Mouse (Mus musculus) gastrocnemius, postnatal 4 days (tissue): ENCODE data around the gene Fancd2. TPM values are rescaled to one million over a fixed set of nuclear protein-coding genes. Genes with fewer than 3 reads are reported as not detected.

Experiments
- microRNA-seq: library from miRNA; unstranded; fragments of <30 nt; microRNA quantifications from one replicate; pipeline ENCODE4 v1.2.0, GENCODE M21; 2021
- total RNA-seq, 2 experiments: library from RNA; stranded (reverse); gene quantifications; 2 replicates each; pipeline ENCODE4 v1.2.3; 2021

The Fancd2 gene
- total RNA-seq, 2 experiments from 2014 or later: 4.8 to 5.3 TPM

Small RNA genes within 50 kb of the gene (microRNA-seq; reads per million reads assigned to microRNA genes)
- gene Gm23365: not detected

Other genes with a start within 250 kb of the Fancd2 start
- under 1 TPM in 1 of 2 experiments, not detected in 1; 0.36 TPM for gene Cpne9, start 249.4 kb upstream of the Fancd2 start, total RNA-seq
- gene Brpf1, start 224.5 kb upstream of the Fancd2 start, total RNA-seq: 10 to 100 TPM; 20.9 to 25.5 TPM
- gene Ogg1, start 204.7 kb upstream of the Fancd2 start, total RNA-seq: 10 to 100 TPM in 1 of 2 experiments, 1 to 10 TPM in 1; 7.8 to 10.1 TPM
- 10 to 100 TPM; 47.5 to 49.5 TPM for gene Camk1, start 187.7 kb upstream of the Fancd2 start, total RNA-seq
- gene Tada3, start 153.8 kb upstream of the Fancd2 start, total RNA-seq: 10 to 100 TPM; 30.0 to 32.3 TPM
- 100 to 1,000 TPM; 130 to 134 TPM for gene Arpc4, start 153.6 kb upstream of the Fancd2 start, total RNA-seq
- gene Ttll3, start 142.4 kb upstream of the Fancd2 start, total RNA-seq: 1 to 10 TPM; 3.4 to 4.6 TPM
- gene Rpusd3, start 112.3 kb upstream of the Fancd2 start, total RNA-seq: 10 to 100 TPM; 12.0 to 12.2 TPM
- 10 to 100 TPM; 12.4 to 25.1 TPM for gene Cidec, start 95.9 kb upstream of the Fancd2 start, total RNA-seq
- gene Jagn1, start 89.1 kb upstream of the Fancd2 start, total RNA-seq: 10 to 100 TPM; 34.7 to 39.8 TPM
- gene Il17re, start 73.2 kb upstream of the Fancd2 start, total RNA-seq: under 1 TPM; 0.52 to 0.88 TPM
- 10 to 100 TPM in 1 of 2 experiments, 1 to 10 TPM in 1; 9.5 to 11.0 TPM for gene Il17rc, start 60.3 kb upstream of the Fancd2 start, total RNA-seq
- 10 to 100 TPM; 38.7 to 45.2 TPM for gene Creld1, start 48.4 kb upstream of the Fancd2 start, total RNA-seq
- under 1 TPM; 0.13 to 0.15 TPM for gene Prrt3, start 29.8 kb upstream of the Fancd2 start, total RNA-seq
- gene Emc3, start within 50 bp of the Fancd2 start, total RNA-seq: 10 to 100 TPM; 50.9 to 54.5 TPM
- gene Fancd2os, start 69.0 kb downstream of the Fancd2 start, total RNA-seq: not detected
- 10 to 100 TPM; 96.6 to 98.6 TPM for gene Brk1, start 73.1 kb downstream of the Fancd2 start, total RNA-seq
- gene Vhl, start 92.3 kb downstream of the Fancd2 start, total RNA-seq: 10 to 100 TPM; 16.1 to 20.1 TPM
- 10 to 100 TPM in 1 of 2 experiments, 1 to 10 TPM in 1; 9.5 to 10.7 TPM for gene Irak2, start 106.8 kb downstream of the Fancd2 start, total RNA-seq
- gene Tatdn2, start 165.4 kb downstream of the Fancd2 start, total RNA-seq: 10 to 100 TPM; 39.9 to 45.0 TPM
- gene Ghrl, start 188.2 kb downstream of the Fancd2 start, total RNA-seq: not detected
- gene Sec13, start 209.1 kb downstream of the Fancd2 start, total RNA-seq: 100 to 1,000 TPM; 100 to 119 TPM